Mouse (Mus musculus) intestine, embryonic 16.5 days (tissue): ENCODE data around the gene Hsdl2. TPM values are rescaled to one million over a fixed set of nuclear protein-coding genes. Genes with fewer than 3 reads are reported as not detected.
"Not testable (repeated sequence)": the region's sequence is repeated elsewhere in the genome, so short reads cannot be mapped to it uniquely, and the experiment has no call there.

Experiments used
- ATAC-seq: fragments of 200-750 bp; cut with Nextera tagmentation; 2 replicates; pipeline ENCODE4 v1.8.0; 2017; ENCODE audit warnings: moderate TSS enrichment, moderate library complexity
- H3K27ac ChIP-seq: fragments of 300-500 bp; sonication (generic); 2 replicates; pipeline ENCODE4 v1.5.1; 2014; ENCODE audit warnings: mild to moderate bottlenecking, low read length
- H3K27me3 ChIP-seq: fragments of 300-500 bp; sonication (generic); replicated peaks from 2 replicates; pipeline ENCODE4 v1.6.1; 2014; ENCODE audit warnings: low read length, control low read depth, mixed read lengths; ENCODE audit not compliant: control insufficient read depth, insufficient read depth
- H3K36me3 ChIP-seq: fragments of 300-500 bp; sonication (generic); 2 replicates; pipeline ENCODE4 v1.6.1; 2014; ENCODE audit warnings: low read length, control low read depth; ENCODE audit not compliant: control insufficient read depth, insufficient read depth
- H3K4me1 ChIP-seq: fragments of 300-500 bp; sonication (generic); 2 replicates; pipeline ENCODE4 v1.6.1; 2014; ENCODE audit warnings: low read length, control low read depth, mixed read lengths; ENCODE audit not compliant: control insufficient read depth, insufficient read depth
- H3K4me2 ChIP-seq: fragments of 300-500 bp; sonication (generic); 2 replicates; pipeline ENCODE4 v1.6.1; 2014; ENCODE audit warnings: low read depth, low read length, control low read depth
- H3K4me3 ChIP-seq: fragments of 300-500 bp; sonication (generic); 2 replicates; pipeline ENCODE4 v1.5.1; 2014; ENCODE audit warnings: mild to moderate bottlenecking, low read length
- H3K9ac ChIP-seq: fragments of 300-500 bp; sonication (generic); 2 replicates; pipeline ENCODE4 v1.6.1; 2014; ENCODE audit warnings: low read depth, low read length
- H3K9me3 ChIP-seq: fragments of 300-500 bp; sonication (generic); 2 replicates; pipeline ENCODE4 v1.6.1; 2016; ENCODE audit warnings: low read length, control low read depth; ENCODE audit not compliant: control insufficient read depth
- WGBS: fragments of 180-500 bp; shearing (Covaris S2); extraction: QIAGEN DNeasy Blood & Tissue Kit; methylation state at CpG from one replicate; pipeline ENCODE4 v1.1.7; 2014; 5-methylcytosine and 5-hydroxymethylcytosine counted together
- polyA plus RNA-seq: library from polyadenylated mRNA; unstranded; fragments of >200 nt; fragmentation: Nextera tagmentation; extraction: Ambion mirVana; gene quantifications from 2 replicates; pipeline ENCODE4 v1.2.1, GENCODE M21; 2015

Hsdl2 gene
- polyA plus RNA-seq, 1 experiment from 2014 or later = 19.1 TPM

DNA sequence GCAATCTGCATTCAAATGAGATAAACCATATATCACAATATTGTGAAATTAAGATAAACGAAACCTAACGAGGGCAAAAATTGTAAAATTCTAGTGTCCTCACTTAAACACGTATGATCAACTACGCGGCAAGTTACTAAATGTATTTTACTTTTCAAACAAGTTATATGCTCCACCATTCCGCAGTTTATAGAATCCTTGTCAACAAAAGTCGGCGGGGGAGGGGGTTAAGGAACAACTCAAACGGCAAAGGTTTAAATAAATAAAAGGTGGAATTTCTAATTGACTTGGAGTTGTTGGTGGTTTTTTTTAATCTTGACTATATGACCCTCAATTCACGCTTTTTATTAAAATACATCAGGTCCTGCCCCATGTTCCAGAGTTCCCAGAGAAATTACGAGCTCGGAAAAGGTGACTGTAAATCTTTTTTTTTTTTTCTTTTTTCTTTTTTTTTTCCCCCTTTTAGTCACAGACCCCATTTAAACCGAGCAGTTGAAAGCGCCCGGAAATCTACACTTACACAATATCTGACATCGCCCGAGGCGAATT is 33.3 kb upstream of the Hsdl2 start:
- H3K36me3 ChIP-seq = no peaks in the 10 kb centered on the region
- peaks cover 8% of the 10 kb centered on the region; the same call in 1 of the 2 replicates for H3K4me1 ChIP-seq
- peak overlapping the region; percentile 97 for H3K9ac ChIP-seq
- 1% methylated on average over 18 of the region's 18 CpGs for WGBS
- no peak for ATAC-seq
- no peaks in the 10 kb centered on the region for H3K27me3 ChIP-seq
- peak overlapping the region; percentile 93 for H3K4me3 ChIP-seq
- peak overlapping the region; percentile 51 for H3K4me2 ChIP-seq
- no peaks in the 10 kb centered on the region for H3K9me3 ChIP-seq
- H3K27ac ChIP-seq = peak overlapping the region; percentile 98

GRCm38 (mm10) chr4:59548560-59549174 is 32.7 kb upstream of the Hsdl2 start:
- Histone ChIP-seq H3K27ac (peak overlapping the region; percentile 98), H3K4me2 (peak overlapping the region; percentile 51), H3K9ac (peak overlapping the region; percentile 97), H3K36me3 (no peaks in the 10 kb centered on the region), H3K27me3 (no peaks in the 10 kb centered on the region), H3K4me1 (peaks cover 8% of the 10 kb centered on the region; the same call in 1 of the 2 replicates), H3K4me3 (peak overlapping the region; percentile 93), H3K9me3 (no peaks in the 10 kb centered on the region)
- WGBS = under 1% methylated on average over 72 of the region's 83 CpGs
- peak; percentile 68 for ATAC-seq

DNA sequence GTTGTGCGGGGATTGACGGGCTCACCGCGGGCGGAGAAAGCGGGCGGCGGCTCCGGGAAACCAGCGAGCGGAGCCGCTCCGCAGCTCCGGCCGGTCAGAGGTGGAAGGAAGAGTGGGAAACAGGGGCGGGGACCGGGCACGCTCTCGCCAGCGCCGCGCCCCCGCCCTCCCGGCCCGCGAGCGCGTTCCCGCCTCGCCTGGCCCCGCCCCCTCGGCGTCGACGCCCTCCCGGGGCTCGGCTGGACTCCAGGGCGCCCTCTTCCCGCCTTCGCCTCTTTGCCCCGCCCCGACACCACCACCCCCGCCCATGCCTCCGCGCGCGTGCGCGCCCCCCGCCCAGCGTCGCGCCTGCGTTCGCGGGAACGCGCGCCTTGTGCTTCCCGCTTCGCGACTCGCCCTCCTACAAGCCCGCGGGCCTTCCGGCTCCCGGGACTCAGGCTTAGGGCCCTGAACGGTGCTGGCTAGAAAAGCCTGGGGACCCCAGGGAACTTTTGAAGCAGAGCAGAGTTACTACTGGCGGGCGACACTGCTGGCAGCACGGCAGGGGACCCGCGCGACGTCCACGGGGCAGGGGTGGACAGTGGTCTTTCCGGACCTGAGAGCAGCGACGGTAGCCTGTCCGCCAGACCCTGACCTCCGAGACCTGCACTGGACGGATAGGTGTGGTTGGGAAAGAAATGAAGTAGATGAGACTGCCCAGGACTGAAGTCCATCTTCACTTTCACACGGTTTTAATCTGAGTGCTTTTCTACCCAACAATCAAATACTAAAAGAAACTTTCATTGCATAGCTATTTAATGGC is 32.0 kb upstream of the Hsdl2 start, which contains the start of gene Ptbp3:
Gene Ptbp3 (minus strand): TSS at position 190 of the 802 bp plus-strand sequence.
- Histone ChIP-seq H3K4me2 (peak within 1 kb of the TSS; percentile 87), H3K9me3 (no peaks in the 10 kb centered on the region), H3K4me3 (peak within 1 kb of the TSS; percentile 93), H3K27ac (peak within 1 kb of the TSS; percentile 99), H3K27me3 (no peaks in the 10 kb centered on the region), H3K9ac (peak within 1 kb of the TSS; percentile 97), H3K4me1 (peaks cover 8% of the 10 kb centered on the region; the same call in 1 of the 2 replicates), H3K36me3 (no peaks in the 10 kb centered on the region)
- peak; percentile 90 for ATAC-seq
- under 1% methylated on average over 63 of the region's 83 CpGs for WGBS

GRCm38 (mm10) chr4:59549977-59550560 is 31.3 kb upstream of the Hsdl2 start:
- WGBS = 17% methylated on average over 11 of the region's 11 CpGs
- ATAC-seq = no peak
- H3K4me3 ChIP-seq = peak overlapping the region; percentile 93
- H3K9ac ChIP-seq = peak overlapping the region; percentile 97
- H3K36me3 ChIP-seq = no peaks in the 10 kb centered on the region
- no peaks in the 10 kb centered on the region for H3K27me3 ChIP-seq
- peak overlapping the region; percentile 87 for H3K4me2 ChIP-seq
- H3K9me3 ChIP-seq = no peaks in the 10 kb centered on the region
- peaks cover 10% of the 10 kb centered on the region for H3K4me1 ChIP-seq
- peak overlapping the region; percentile 99 for H3K27ac ChIP-seq

- H3K9me3 ChIP-seq = no peaks in the 10 kb centered on the region
- WGBS = 72% methylated on average over 1 of the region's 1 CpGs
- no peak overlapping the region for H3K4me3 ChIP-seq
- H3K4me2 ChIP-seq = no peak overlapping the region
- ATAC-seq = no peak
- H3K27ac ChIP-seq = peak overlapping the region; percentile 47
- H3K9ac ChIP-seq = no peak overlapping the region
- H3K27me3 ChIP-seq = no peaks in the 10 kb centered on the region
- no peaks in the 10 kb centered on the region for H3K36me3 ChIP-seq
- H3K4me1 ChIP-seq = peaks cover 5% of the 10 kb centered on the region; the same call in 1 of the 2 replicates
These were observed 29.5 kb upstream of the Hsdl2 start for GRCm38 (mm10) chr4:59551901-59552300.

DNA sequence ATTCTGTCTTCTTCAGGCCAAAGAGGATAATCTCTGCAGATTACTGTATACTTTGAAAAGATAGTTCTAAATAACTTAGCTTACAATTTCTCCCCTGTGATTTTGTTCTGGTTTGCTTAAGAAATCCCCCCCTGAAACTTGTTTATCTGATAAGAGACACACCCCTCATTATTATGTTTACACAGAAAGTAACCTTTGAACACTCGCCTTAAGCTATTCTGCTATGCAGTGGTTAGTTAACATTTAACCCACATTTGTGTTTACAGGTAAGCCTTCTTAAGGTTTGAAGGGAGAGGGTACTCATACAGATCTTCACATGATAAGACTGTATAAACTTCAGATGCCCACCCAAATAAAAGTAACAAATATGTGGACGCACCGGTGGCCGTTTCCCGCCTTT is 28.5 kb upstream of the Hsdl2 start:
- H3K9ac ChIP-seq = no peak overlapping the region
- H3K27ac ChIP-seq = peak overlapping the region; percentile 93
- H3K36me3 ChIP-seq = no peaks in the 10 kb centered on the region
- H3K4me1 ChIP-seq = peaks cover 2% of the 10 kb centered on the region; the same call in 1 of the 2 replicates
- peak overlapping the region; percentile 26; the same call in 1 of the 2 replicates for H3K4me2 ChIP-seq
- WGBS = 54% methylated on average over 5 of the region's 5 CpGs
- H3K27me3 ChIP-seq = no peaks in the 10 kb centered on the region
- no peak; the same call in 1 of the 2 replicates for ATAC-seq
- H3K4me3 ChIP-seq = no peak overlapping the region
- no peaks in the 10 kb centered on the region for H3K9me3 ChIP-seq

GRCm38 (mm10) chr4:59553576-59553975 is 27.8 kb upstream of the Hsdl2 start:
- peaks cover 2% of the 10 kb centered on the region; the same call in 1 of the 2 replicates for H3K4me1 ChIP-seq
- 39% methylated on average over 3 of the region's 3 CpGs for WGBS
- ATAC-seq = peak; percentile 62
- peak overlapping the region; percentile 93 for H3K27ac ChIP-seq
- no peaks in the 10 kb centered on the region for H3K27me3 ChIP-seq
- no peak overlapping the region for H3K9ac ChIP-seq
- H3K36me3 ChIP-seq = no peaks in the 10 kb centered on the region
- H3K9me3 ChIP-seq = no peaks in the 10 kb centered on the region
- H3K4me3 ChIP-seq = no peak overlapping the region
- 0 out of 2 replicates have a peak overlapping the region, but pooled peaks have one; percentile 26 for H3K4me2 ChIP-seq

- no peak overlapping the region for H3K27ac ChIP-seq
- H3K4me1 ChIP-seq = peaks cover 2% of the 10 kb centered on the region; the same call in 1 of the 2 replicates
- H3K36me3 ChIP-seq = no peaks in the 10 kb centered on the region
- ATAC-seq = no peak
- H3K9me3 ChIP-seq = no peaks in the 10 kb centered on the region
- H3K4me2 ChIP-seq = no peak overlapping the region
- H3K9ac ChIP-seq = no peak overlapping the region
- no peak overlapping the region for H3K4me3 ChIP-seq
- H3K27me3 ChIP-seq = no peaks in the 10 kb centered on the region
These were observed 26.2 kb upstream of the Hsdl2 start for GRCm38 (mm10) chr4:59555177-59555576.

DNA sequence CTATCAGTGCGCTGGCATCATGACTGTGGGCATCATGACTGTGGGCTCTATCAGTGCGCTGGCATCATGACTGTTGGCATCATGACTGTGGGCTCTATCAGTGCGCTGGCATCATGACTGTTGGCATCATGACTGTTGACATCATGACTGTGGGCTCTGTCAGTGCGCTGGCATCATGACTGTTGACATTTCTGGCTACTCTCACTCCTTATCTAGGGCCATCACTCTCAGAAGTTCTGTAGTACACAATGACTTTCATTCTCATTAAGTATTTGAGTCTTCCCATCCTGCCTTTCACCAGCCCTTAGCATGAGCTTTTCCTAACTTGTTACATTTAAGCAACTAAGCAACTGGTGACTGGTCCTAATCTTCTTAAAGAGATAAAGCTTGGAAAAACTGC is 24.0 kb upstream of the Hsdl2 start:
- 95% methylated on average over 4 of the region's 4 CpGs for WGBS
- not testable (repeated sequence) for H3K9ac ChIP-seq

More for the DNA sequence above, 24.0 kb upstream of the Hsdl2 start:
- H3K36me3 ChIP-seq, H3K4me1 ChIP-seq, H3K27ac ChIP-seq, ATAC-seq, H3K4me2 ChIP-seq, H3K9me3 ChIP-seq, H3K27me3 ChIP-seq, H3K4me3 ChIP-seq: not testable (repeated sequence)
